Mouse (Mus musculus) spleen, postnatal 36 days (tissue): ENCODE data around the gene Spint5.

Experiments
- DNase-seq, 2 experiments: peaks; one replicate each; pipeline ENCODE4 v3.0.0; 2022; ENCODE audit warnings: low spot score in 2 of 2, mixed read lengths in 1 of 2

Spint5 gene

GRCm38 (mm10) chr2:164737377-164738090 is 22.4 kb downstream of the Spint5 start:
- no peak for DNase-seq

DNA sequence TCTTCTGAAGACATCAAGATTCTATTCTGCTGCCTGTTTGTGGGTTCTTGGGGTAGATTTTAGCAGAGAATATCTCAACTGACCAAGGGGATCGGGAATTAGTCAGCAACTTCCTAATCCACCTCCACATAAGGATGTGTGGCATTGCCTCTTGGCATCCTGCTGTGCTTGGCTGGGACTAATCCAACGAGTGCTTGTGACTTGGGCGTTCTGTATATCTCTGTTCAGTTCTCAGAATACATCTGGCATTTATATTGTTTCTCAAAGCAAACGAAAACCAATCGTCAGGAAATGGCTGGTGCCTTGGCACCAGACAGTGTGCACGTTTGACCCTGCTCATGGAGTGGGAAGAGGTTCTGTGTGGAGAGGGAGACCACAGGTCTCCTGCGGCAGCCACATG is 24.8 kb downstream of the Spint5 start:
- DNase-seq = no peak

GRCm38 (mm10) chr2:164744987-164745386 is 29.9 kb downstream of the Spint5 start:
- DNase-seq = no peak

GRCm38 (mm10) chr2:164745843-164746479 is 30.9 kb downstream of the Spint5 start, which contains the start of the genes Wfdc3 and Dnttip1:
TSS of gene Wfdc3 (minus strand) at chr2:164745931.
TSS of gene Dnttip1 (plus strand) at chr2:164745983.
- peak; percentile 90 to 93 for DNase-seq

DNA sequence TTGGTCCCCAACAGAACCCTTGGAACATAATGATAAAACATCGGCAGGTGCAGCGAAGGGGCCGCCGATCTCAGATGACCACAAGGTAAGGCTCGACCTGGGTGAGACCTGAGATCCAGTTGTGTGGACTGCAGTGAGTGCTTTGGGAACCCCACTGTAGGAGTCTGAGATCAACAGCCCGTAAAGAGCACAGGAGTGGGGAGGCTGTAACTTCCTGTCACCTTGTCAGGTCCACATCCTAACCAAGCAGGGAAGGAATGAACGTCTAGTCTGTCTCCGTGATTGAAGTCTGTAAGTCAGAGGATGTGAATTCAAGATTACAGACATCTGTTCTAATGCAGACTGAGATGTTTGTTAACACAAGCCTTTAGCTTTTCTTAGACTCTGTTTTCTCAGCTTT is 31.6 kb downstream of the Spint5 start:
- no peak for DNase-seq

DNA sequence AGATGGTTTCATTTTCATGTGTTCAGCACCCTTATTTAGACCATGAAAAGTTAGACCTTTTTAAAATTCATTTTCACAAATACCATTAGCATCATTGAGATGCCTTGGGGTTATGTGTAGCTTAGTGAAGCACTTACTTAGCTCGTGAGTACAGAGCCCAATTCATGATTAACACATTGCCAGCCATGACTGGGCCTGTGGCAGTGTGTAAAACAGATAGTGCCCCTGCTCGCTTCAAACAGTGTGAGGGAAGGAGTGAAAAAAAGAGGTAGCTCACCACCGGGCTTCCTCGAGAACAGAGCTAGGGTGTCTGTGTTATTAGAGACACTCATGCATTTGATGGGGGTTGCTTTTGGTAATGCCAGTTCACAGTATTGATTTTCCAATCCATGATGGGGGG is 33.1 kb downstream of the Spint5 start:
- DNase-seq = no peak

- DNase-seq = no peak
Observed at GRCm38 (mm10) chr2:164748991-164749390, 33.9 kb downstream of the Spint5 start.

GRCm38 (mm10) chr2:164752454-164752853 is 37.3 kb downstream of the Spint5 start:
- DNase-seq = no peak

DNA sequence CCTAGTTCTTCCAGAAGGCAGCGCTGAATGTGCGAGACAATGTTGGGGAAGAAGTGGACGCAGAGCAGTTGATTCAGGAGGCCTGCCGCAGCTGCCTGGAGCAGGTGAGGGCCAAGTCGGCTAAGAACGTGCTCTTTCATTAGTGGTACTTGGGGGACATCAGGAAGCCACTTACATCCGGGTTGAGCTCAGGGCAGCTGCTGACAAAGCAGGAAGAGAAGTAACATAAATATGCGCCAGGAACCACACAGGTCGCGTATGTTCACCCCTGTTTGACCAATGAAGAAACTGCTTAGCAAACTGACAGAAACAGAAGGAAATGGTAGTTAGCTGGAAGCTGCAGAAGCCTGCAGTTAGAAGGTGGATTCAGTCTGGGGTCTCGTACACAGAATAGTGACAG is 39.0 kb downstream of the Spint5 start:
- DNase-seq = no peak

GRCm38 (mm10) chr2:164754800-164755199 is 39.7 kb downstream of the Spint5 start:
- no peak for DNase-seq

DNA sequence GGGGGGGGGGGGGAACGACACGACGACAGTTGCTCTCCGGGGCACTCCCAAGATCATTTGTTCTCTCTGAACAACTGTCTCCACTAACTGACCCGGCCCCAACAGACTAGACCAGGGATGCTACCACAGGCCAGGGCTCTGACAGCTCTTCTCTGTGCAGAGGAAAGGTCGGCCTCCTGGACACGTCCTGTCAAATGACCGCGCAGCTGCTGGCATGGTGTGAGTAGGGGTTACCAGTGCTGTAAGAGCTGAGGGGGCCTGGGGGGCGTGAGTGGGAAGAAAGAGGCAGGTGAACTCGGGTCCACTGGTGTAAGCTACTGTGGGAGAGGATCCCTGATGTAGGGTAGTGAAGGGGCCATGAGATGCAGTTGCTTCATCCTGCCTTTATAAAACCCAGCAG is 42.7 kb downstream of the Spint5 start:
- DNase-seq = no peak

DNA sequence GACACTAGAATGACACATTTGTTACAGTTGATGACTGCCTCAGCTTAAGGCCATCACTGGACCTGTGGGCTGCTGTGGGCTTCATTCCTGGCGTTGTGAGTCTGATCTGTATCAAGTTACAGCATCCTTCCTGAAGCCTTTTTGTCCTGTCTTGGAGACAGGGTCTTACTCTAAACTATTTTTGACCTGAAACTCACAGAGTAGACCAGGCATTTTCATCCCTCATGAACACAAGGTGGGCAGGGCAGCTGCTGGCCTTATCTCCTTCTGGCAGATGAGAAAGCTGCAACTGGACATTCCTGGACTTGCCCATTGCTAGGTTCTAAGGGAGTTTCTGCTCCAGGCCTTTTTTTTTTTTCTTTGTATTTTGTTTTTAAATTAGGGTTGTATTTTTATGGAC is 43.6 kb downstream of the Spint5 start:
- peak; percentile 33 to 65 for DNase-seq

- DNase-seq = peak; percentile 40 to 71
Observed at GRCm38 (mm10) chr2:164760059-164760833, 45.1 kb downstream of the Spint5 start.

GRCm38 (mm10) chr2:164761502-164761901 is 46.4 kb downstream of the Spint5 start:
- DNase-seq = peak; percentile 52 to 70

DNA sequence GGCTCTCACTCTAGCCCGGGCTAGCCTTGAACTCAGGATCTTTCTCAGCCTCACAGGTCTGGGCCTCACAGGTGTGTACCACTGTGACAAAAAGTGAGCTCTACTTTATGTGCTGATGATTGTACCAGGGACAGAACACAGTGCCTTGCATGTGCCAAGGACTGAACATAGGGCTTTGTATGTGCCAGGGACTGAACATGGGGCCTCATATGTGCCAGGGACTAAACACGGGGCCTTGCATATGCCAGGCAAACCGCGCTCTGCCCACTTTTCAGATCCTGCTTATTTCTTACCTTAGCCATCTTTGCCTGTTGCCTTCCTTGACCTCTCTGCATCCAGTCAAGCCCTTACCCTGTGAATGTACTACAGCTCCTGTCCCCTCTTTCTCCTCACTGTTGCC is 46.9 kb downstream of the Spint5 start:
- no peak for DNase-seq

GRCm38 (mm10) chr2:164762593-164762992 is 47.5 kb downstream of the Spint5 start:
- no peak for DNase-seq

- no peak for DNase-seq
Observed at GRCm38 (mm10) chr2:164765841-164766240, 50.7 kb downstream of the Spint5 start.
